In the genomic region with DNA sequence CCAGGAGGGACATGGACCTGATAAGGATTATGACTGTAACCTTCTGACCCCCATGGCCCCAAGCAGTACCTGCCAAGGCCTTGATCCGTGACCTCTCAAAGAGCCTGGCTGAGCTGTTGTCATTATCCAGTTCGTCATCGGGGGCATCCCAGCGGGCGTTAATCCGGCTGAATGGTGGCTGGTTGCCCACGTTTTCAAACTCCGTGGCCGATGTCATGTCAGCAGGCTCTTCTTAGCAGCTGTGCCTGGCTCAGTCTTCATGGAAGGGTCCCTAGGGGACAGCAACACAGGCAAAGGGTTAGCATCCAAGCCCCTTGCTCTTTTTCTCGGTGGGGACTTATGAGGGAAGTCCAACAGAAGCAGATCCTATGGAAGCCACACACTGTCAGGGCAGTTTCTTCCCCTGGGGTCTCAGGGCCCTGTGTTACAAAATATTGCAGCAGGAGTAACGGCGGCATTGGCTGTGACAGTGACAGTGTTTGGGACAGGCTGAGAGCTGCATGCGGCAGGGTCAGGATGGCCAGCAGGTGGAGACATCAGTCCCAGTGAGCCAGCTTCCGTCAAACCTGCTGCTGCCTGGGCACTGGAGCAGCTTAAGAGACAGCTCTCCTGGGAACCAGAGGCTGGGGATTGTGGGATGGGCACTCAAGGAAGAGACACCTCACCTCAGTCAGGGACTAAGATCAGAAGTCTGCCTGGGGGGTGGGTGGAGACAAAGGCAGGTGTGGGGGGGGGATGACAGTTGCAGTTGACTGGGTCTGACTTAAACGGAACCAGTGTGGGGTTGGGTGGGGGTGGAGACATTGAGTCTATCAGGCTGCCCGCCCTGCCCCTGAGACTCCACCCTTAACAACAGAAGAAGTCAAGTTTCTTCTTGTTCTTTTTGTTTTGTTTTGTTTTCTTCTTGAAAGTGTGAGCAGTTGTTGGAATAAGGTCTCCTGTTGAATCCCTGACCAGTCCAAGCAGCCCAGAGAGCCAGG, we compare ENCODE assay signal across 8 mouse cellular contexts.
DNase-seq lines count a peak whose midpoint lies in the region; ATAC-seq lines count a peak whose summit lies in the region.

No protein-coding gene starts in this region.

- H3K36me3 ChIP-seq in intestine, embryonic 14.5 days (ENCODE audit: control insufficient read depth, insufficient read depth, low read length), result no peaks in the 10 kb centered on the region
- no peaks in the 10 kb centered on the region for H3K36me3 ChIP-seq in midbrain, embryonic 16.5 days (ENCODE audit: control insufficient read depth, insufficient read depth, low read length)

- no peak overlapping the region for H3K4me3 ChIP-seq in intestine, embryonic 14.5 days (ENCODE audit: low read depth, low read length)
- H3K4me3 ChIP-seq in midbrain, embryonic 16.5 days (ENCODE audit: low read depth, low read length), result no peak overlapping the region

- H3K27me3 ChIP-seq in intestine, embryonic 14.5 days (replicated peaks; ENCODE audit: control insufficient read depth, insufficient read depth, low read length), result no peaks in the 10 kb centered on the region
- no peaks in the 10 kb centered on the region for H3K27me3 ChIP-seq in midbrain, embryonic 16.5 days (ENCODE audit: control insufficient read depth, insufficient read depth, low read depth, low read length)

- H3K9me3 ChIP-seq in intestine, embryonic 14.5 days (ENCODE audit: control insufficient read depth, low read length), result no peaks in the 10 kb centered on the region
- no peaks in the 10 kb centered on the region for H3K9me3 ChIP-seq in midbrain, embryonic 16.5 days (replicated peaks; ENCODE audit: control insufficient read depth, low read length, poor library complexity, severe bottlenecking)

- H3K4me2 ChIP-seq in intestine, embryonic 14.5 days (ENCODE audit: low read length), result no peak overlapping the region
- H3K4me2 ChIP-seq in midbrain, embryonic 16.5 days (ENCODE audit: low read length), result 0 out of 2 replicates have a peak overlapping the region, but pooled peaks have one; percentile 14

- H3K4me1 ChIP-seq in intestine, embryonic 14.5 days (replicated peaks; ENCODE audit: control insufficient read depth, insufficient read depth, low read length), result peaks cover 11% of the 10 kb centered on the region
- H3K4me1 ChIP-seq in midbrain, embryonic 16.5 days (ENCODE audit: control insufficient read depth, insufficient read depth, low read length), result peaks cover 10% of the 10 kb centered on the region

- H3K27ac ChIP-seq in intestine, embryonic 14.5 days (ENCODE audit: low read depth), result no peak overlapping the region
- H3K27ac ChIP-seq in midbrain, embryonic 16.5 days (ENCODE audit: low read length), result no peak overlapping the region

- peak; percentile 26 for DNase-seq in 416B (ENCODE audit: low read depth)
- peak; percentile 60 to 63 for DNase-seq in adrenal gland, adult 18-20 months (ENCODE audit: low spot score in 2 of 2)
- peak; percentile 76 for DNase-seq in embryo, embryonic 10.5 days (ENCODE audit: low spot score)
- DNase-seq in intestine, embryonic 14.5 days (ENCODE audit: low spot score), result peak; percentile 75
- DNase-seq in liver, result peak; percentile 75
- DNase-seq in spleen, postnatal 36 days (ENCODE audit: low spot score in 2 of 2), result peak; percentile 41 to 48

- peak; percentile 77 for ATAC-seq in granulocyte monocyte progenitor cell, adult 5-6 weeks (replicated peaks; ENCODE audit: poor library complexity, severe bottlenecking)
- ATAC-seq in intestine, embryonic 14.5 days (replicated peaks; ENCODE audit: low FRiP score, low TSS enrichment, low read depth), result no peak; the same call in 1 of the 2 replicates
- peak; percentile 60 for ATAC-seq in midbrain, embryonic 16.5 days

- no peak overlapping the region for H3K9ac ChIP-seq in intestine, embryonic 14.5 days (ENCODE audit: low read length)
- H3K9ac ChIP-seq in midbrain, embryonic 16.5 days (ENCODE audit: low read depth, low read length), result 0 out of 2 replicates have a peak overlapping the region, but pooled peaks have one; percentile 14

- WGBS in intestine, embryonic 14.5 days, result 62% methylated on average over 16 of the region's 16 CpGs
- WGBS in midbrain, embryonic 16.5 days, result 32% methylated on average over 16 of the region's 16 CpGs

Comparison
In these comparisons a context has a peak if more than half of its experiments do, and no peak if none do; other contexts are left out.
1. DNase-seq: peak in every context shown above with its lines; median percentile 76 in embryo, embryonic 10.5 days; 75 in intestine, embryonic 14.5 days; 75 in liver; 62 in adrenal gland, adult 18-20 months; 44 in spleen, postnatal 36 days; 26 in 416B.